Mouse (Mus musculus): ENCODE measurements around the gene Erc2. TPM values are rescaled to one million over a fixed set of nuclear protein-coding genes. Genes with fewer than 3 reads are reported as not detected.

The Erc2 gene
- total RNA-seq, 4 experiments from 2014 or later, result 196 to 222 (median 210) TPM

DNA sequence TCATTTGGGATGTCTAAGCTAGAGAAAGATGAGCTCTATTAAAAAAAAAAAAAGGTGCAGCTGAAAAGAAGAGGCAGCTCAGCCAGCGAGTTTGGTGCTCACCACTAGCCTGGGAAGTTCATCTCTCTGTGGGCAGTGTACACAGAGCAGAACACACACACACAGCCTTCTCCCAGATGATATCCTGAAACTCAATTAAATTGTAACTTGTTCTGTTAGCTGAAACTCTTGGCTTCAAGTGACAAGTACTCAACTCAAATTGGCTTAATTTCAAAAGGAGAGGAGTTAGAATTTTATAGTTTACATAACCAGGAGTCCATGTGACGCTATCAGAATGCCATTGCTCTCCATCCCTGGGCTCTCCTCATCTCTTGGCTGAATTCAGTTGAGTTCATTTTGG is 804.4 kb downstream of the Erc2 start:
- DNase-seq (ENCODE audit: low spot score in 2 of 2), result no peak

GRCm38 (mm10) chr14:28431703-28432309 is 809.6 kb downstream of the Erc2 start:
- DNase-seq (ENCODE audit: low spot score in 2 of 2), result no peak

DNA sequence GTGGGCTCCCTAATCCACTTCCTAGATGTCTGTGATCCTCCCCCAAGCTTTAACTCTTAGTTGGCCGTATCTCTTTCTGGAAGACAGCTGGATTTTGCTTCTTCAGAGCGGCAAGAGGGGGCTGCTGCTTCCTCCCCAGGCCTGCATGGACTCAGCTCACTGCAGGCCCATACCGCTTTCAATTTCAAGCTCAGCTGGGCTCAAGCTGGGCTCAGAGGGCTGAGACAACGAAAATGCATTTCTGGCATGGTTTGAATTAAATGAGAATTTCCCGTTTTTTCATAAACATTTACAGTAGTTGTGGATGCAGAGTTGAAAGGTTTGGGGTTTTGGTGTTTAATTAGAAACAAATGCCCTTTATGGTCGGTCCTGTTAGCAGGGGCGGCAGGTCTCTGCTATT is 812.8 kb downstream of the Erc2 start:
- DNase-seq (ENCODE audit: low spot score in 2 of 2), result no peak

GRCm38 (mm10) chr14:28439171-28439570 is 816.9 kb downstream of the Erc2 start:
- DNase-seq (ENCODE audit: low spot score in 2 of 2), result no peak

DNA sequence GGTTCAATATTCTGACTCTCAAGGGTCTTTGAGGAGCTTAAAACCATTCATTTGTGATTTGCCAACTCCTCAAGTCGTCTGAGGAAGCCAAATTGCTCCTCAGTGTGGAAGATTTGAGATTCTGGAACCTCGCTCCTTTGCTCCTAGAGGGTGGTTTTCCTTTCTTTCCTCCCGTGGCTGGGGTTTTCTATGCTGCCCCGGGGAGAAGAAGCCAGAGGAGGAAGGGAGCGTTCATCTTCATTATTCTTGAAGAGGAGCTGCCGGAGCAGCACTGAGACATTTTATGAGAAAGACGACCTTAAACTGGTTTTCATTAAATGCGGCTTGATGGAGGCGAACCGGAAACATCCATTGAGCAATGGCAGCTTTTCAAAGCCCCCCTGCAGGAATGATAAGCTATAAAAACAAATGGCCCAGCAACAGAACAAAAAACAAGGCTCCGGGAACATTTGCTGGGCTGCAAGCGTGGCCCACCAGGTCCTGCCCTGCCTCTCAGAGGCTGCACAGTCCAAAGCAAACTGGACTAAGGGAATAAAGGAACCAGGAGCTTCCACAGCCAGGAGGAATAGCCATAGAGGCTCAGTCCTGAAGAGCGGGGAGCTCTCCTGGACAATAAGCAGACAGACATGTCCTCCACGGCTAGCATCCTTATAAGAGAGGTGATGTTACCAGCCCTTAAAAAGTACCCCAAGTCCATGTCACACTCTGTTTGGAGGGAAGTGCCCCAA is 819.2 kb downstream of the Erc2 start:
- DNase-seq (ENCODE audit: low spot score in 2 of 2), result no peak

- no peak for DNase-seq (ENCODE audit: low spot score in 2 of 2)
Measured at GRCm38 (mm10) chr14:28443254-28443944, 821.2 kb downstream of the Erc2 start.

- no peak for DNase-seq (ENCODE audit: low spot score in 2 of 2)
Measured at GRCm38 (mm10) chr14:28445737-28446136, 823.5 kb downstream of the Erc2 start.

GRCm38 (mm10) chr14:28451771-28452170 is 829.5 kb downstream of the Erc2 start:
- no peak for DNase-seq (ENCODE audit: low spot score in 2 of 2)

DNA sequence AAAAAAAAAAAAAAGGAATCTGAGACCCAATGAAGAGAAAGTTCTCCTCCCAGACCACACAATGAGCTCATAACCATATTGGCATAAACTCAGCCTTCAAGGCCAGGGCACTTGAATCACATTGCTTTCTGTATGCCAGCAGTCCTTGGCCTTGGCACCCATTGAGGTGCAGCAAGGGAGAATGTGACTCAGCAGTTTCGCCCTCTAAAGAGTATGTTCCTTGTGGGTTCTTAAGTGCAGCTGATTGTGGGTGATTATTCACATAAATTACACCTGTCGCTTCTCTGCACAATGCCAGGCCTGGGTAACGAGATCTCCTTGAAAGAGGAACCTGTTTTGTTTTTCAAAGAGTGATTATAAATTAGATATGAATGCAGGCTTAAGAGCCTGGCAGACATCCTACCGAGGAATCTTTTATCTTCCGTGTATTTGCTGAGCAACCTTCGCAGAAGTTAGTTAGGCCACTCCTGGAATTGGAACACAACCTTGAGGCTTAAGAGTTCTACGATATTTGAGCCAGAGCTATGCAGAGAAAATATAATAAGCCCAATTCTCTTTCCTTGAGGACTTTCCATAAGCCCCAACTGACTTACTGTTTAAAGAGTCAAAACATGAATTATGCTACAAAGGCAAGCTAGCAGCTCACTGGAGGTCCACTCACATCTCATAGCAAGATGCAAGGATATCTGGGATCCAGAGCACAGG is 834.3 kb downstream of the Erc2 start:
- no peak for DNase-seq (ENCODE audit: low spot score in 2 of 2)

GRCm38 (mm10) chr14:28457428-28457827 is 835.2 kb downstream of the Erc2 start:
- no peak for DNase-seq (ENCODE audit: low spot score in 2 of 2)

DNA sequence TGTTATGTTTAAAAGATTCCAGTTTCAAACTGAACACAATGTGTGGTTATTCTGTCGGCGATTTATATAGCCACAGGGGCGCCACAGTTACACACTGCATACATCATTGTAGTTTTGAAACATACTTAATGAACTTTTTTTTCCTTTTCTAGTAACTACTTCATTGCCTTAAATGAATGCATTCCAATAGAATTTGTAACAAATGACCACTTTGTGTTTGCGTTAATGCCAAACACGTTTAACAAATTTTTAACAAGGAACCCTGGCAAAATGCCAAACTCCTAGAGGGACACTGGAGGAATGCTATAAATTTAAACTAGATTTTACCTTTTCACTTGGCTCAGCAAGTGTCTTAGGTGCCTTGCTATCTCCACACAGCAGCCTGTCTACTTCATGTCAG is 845.7 kb downstream of the Erc2 start:
- DNase-seq (ENCODE audit: low spot score in 2 of 2), result no peak

DNA sequence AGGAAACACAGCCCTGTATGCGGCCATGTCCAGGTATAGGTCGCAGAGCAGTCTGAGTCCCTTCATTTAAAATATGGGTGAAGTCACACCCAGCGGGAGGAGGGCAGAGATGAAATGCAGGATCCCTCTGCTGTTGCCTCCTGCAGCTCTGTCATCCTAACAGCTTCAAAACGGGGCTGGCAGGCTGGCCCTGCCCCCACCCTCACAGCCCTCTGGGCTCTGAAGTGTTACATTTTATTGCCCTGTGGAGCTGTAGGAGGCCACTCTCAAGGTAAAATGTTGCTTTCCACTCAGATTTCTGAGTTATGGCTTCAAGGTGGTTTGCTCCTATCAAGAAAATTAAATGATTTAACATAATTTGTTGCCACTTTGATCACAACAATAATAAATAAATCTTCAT is 847.5 kb downstream of the Erc2 start:
- DNase-seq (ENCODE audit: low spot score in 2 of 2), result no peak

- no peak for DNase-seq (ENCODE audit: low spot score in 2 of 2)
Measured at GRCm38 (mm10) chr14:28470212-28470611, 848.0 kb downstream of the Erc2 start.

DNA sequence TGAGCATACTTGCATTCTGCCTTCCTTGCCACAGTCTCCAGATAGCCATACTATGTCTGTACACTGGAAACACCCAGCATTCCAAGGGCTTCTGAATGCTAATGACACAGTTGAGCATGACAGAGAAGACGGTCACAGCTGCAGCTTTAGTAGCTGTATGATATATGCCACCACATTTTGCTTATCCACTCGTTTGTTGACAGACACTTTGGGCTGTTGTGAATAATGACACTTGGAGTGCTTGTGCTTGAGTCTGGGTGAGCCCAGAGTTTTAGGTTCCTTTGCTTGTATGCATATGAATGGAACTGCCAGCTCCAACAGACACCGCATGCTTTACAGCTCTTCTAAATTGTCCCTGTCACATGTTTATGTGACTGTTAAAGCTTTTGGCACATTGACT is 852.8 kb downstream of the Erc2 start:
- DNase-seq (ENCODE audit: low spot score in 2 of 2), result no peak

DNA sequence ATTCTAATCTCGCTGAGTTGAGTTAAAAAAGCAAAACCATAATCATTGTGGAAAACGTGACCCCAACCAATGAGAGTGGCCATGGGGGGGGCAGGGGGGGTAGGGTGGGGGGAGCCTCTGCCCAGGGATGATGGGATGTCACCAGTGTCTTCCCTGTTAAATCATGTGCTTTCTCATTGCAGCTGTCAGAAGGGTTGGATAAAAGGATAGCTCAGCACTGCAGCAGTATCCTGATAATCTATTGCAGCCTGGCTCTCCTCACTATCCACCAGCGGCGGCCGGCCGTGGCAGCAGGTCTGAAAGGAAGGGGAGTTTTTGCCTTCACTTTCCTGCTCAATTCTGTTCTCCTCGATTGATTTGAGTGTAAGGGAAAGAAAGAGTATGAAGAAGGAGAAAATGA is 853.2 kb downstream of the Erc2 start:
- DNase-seq (ENCODE audit: low spot score in 2 of 2), result no peak

GRCm38 (mm10) chr14:28476746-28477145 is 854.5 kb downstream of the Erc2 start:
- DNase-seq (ENCODE audit: low spot score in 2 of 2), result no peak

- no peak for DNase-seq (ENCODE audit: low spot score in 2 of 2)
Measured at GRCm38 (mm10) chr14:28480866-28481265, 858.6 kb downstream of the Erc2 start.

DNA sequence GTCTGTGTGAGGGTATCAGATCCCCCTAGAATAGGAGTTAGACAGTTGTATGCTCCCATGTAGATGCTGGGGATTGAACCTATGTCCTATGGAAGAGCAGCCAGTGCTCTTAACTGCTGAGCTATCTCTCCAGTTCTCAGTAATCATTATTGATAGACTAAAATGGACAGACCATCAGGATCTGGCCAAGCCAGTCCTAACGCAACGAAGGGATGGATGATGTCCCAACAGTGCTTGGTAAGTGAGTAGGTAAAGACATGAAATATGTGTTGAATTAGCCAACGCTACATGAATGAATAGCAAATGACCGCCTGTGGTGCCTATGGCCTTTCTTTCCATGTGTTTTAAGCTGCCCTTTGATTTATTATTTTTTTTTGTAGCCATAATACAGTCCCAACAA is 871.6 kb downstream of the Erc2 start:
- DNase-seq (ENCODE audit: low spot score in 2 of 2), result no peak

DNA sequence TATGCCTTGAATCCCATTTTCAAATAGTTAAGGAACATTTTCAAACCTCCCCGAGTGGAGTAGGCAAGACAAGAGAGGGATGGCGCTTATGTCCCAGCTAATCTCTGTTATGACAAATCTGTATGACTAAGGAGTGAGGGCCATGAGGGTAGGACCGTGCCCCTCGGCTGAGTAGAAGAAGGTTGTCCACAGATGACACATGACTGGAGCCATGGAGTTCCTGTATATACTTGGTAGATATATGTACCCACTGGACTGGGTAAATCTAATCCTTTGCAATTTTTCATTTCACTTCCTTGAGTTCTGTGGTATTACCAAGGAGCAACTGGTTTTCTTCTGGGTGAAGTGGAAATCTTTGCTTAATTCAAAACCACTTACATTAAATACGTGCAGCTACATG is 872.0 kb downstream of the Erc2 start:
- no peak for DNase-seq (ENCODE audit: low spot score in 2 of 2)

- no peak for DNase-seq (ENCODE audit: low spot score in 2 of 2)
Measured at GRCm38 (mm10) chr14:28501216-28501878, 879.1 kb downstream of the Erc2 start.

GRCm38 (mm10) chr14:28503276-28503675 is 881.0 kb downstream of the Erc2 start:
- no peak for DNase-seq (ENCODE audit: low spot score in 2 of 2)

All from layer of hippocampus, adult 8-10 months (tissue).